8 mouse cellular contexts compared by ENCODE assay signal in the genomic region with DNA sequence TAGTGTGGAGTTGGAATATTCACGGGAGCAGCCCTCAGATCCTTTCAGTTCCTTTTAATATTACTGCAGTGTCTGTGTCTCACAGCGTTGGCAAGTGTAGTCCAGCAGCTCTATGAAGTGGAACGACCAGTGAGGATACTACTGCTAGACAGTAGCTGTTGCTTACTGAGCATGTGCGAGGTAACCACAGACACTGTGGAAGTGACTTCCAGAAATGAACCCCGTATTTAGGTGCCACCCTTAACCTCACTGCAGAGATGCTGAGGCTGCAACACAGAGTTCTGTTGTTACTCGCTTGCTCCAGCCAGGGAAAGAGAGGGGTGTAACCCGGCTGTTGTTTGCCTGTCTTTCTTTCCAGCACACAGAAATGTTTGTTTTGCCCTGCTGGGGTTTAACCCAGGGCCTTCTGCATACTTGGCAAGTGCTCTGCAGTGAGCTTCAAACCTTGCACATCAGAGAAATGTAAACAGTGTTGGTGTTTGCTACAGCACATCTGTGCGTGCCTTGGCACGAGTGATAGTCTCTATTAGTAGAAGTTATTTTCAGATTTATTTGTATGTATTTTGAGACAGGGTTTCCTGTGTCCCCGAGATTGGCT. TPM values are rescaled to one million over a fixed set of nuclear protein-coding genes. Genes with fewer than 3 reads are reported as not detected.
DNase-seq lines count a peak whose midpoint lies in the region; ATAC-seq lines count a peak whose summit lies in the region.

A gene (minus strand): TSS at position 293 of the 598 bp plus-strand sequence.

- WGBS in heart, embryonic 12.5 days: 83% methylated on average over 10 of the region's 10 CpGs
- WGBS in heart, embryonic 16.5 days: 72% methylated on average over 10 of the region's 10 CpGs

- no peak within 1 kb of the TSS for H3K4me3 ChIP-seq in heart, embryonic 12.5 days
- H3K4me3 ChIP-seq in heart, embryonic 16.5 days (ENCODE audit: low read length): no peak within 1 kb of the TSS

- H3K36me3 ChIP-seq in heart, embryonic 12.5 days: peaks cover 61% of the 10 kb centered on the region
- peaks cover 36% of the 10 kb centered on the region for H3K36me3 ChIP-seq in heart, embryonic 16.5 days (ENCODE audit: control insufficient read depth, insufficient read depth)

- no peaks in the 10 kb centered on the region for H3K4me1 ChIP-seq in heart, embryonic 12.5 days (replicated peaks)
- no peaks in the 10 kb centered on the region for H3K4me1 ChIP-seq in heart, embryonic 16.5 days (ENCODE audit: control insufficient read depth, insufficient read depth, low read length)

- ATAC-seq in heart, embryonic 12.5 days (ENCODE audit: insufficient number of reproducible peaks, low FRiP score): no peak
- no peak for ATAC-seq in heart, embryonic 16.5 days (replicated peaks; ENCODE audit: extremely low read depth, insufficient read depth, low FRiP score)
- ATAC-seq in megakaryocyte progenitor cell, adult 5-6 weeks (replicated peaks; ENCODE audit: poor library complexity): no peak

- no peak within 1 kb of the TSS for H3K27ac ChIP-seq in heart, embryonic 12.5 days (ENCODE audit: poor library complexity, severe bottlenecking)
- no peak within 1 kb of the TSS for H3K27ac ChIP-seq in heart, embryonic 16.5 days (ENCODE audit: low read length)

- no peaks in the 10 kb centered on the region for H3K9me3 ChIP-seq in heart, embryonic 12.5 days (replicated peaks)
- H3K9me3 ChIP-seq in heart, embryonic 16.5 days (replicated peaks; ENCODE audit: control insufficient read depth, low read length): no peaks in the 10 kb centered on the region

- DNase-seq in heart, postnatal 14 days: no peak
- no peak for DNase-seq in adrenal gland, postnatal 14 days
- DNase-seq in left cerebral cortex, postnatal 10 days (ENCODE audit: extremely low spot score in 1 of 2, low spot score in 2 of 2): peak in 1 of 2 experiments; percentile 63
- no peak for DNase-seq in natural killer cell, adult 2 months (ENCODE audit: low spot score in 2 of 2)
- no peak for DNase-seq in cerebellum, postnatal 10 days

- no peak within 1 kb of the TSS for H3K9ac ChIP-seq in heart, embryonic 12.5 days
- H3K9ac ChIP-seq in heart, embryonic 16.5 days (ENCODE audit: low read length): no peak within 1 kb of the TSS

- intact Hi-C loops in heart, postnatal 14 days (cut with DNase I): no loop called here
- intact Hi-C loops in left cerebral cortex, postnatal 10 days (cut with DNase I): no loop called here

- no peaks in the 10 kb centered on the region for H3K27me3 ChIP-seq in heart, embryonic 12.5 days (replicated peaks)
- H3K27me3 ChIP-seq in heart, embryonic 16.5 days (ENCODE audit: control insufficient read depth, insufficient read depth, low read length): no peaks in the 10 kb centered on the region

- H3K4me2 ChIP-seq in heart, embryonic 12.5 days: no peak within 1 kb of the TSS
- H3K4me2 ChIP-seq in heart, embryonic 16.5 days (ENCODE audit: low read depth, low read length): no peak within 1 kb of the TSS

RNA-seq across cellular contexts. Expression of the gene that starts here (rescaled TPM):
- 21.8 and 24.0 TPM in 2 replicates for polyA plus RNA-seq in heart, embryonic 12.5 days (2016; fragmentation: Nextera tagmentation; extraction: Ambion mirVana)
- total RNA-seq in heart, postnatal 14 days (2021): 1 to 10 TPM; 6.3 TPM
- total RNA-seq in adrenal gland, postnatal 14 days (2021): 13.2 and 16.6 TPM in 2 replicates
- 16.8 and 18.9 TPM in 2 replicates for polyA plus RNA-seq in heart, embryonic 16.5 days (2015; fragmentation: Nextera tagmentation; extraction: Ambion mirVana)
- total RNA-seq in left cerebral cortex, postnatal 10 days (2021): 10 to 100 TPM; 14.6 to 14.9 TPM
- total RNA-seq in megakaryocyte progenitor cell, adult 5-6 weeks (2015): 23.4 and 40.3 TPM in 2 replicates
- 28.3 and 34.9 TPM in 2 replicates for total RNA-seq in megakaryocyte progenitor cell, adult 5-6 weeks (2017)
